Mouse (Mus musculus) heart, embryonic 15.5 days (tissue): Measurements from ENCODE around the gene Myo3b. TPM values are rescaled to one million over a fixed set of nuclear protein-coding genes. Genes with fewer than 3 reads are reported as not detected.
"Not testable (repeated sequence)": the region's sequence is repeated elsewhere in the genome, so short reads cannot be mapped to it uniquely, and the experiment has no call there.

Source experiments
- ATAC-seq: fragments of 200-750 bp; cut with Nextera tagmentation; replicated peaks from 2 replicates; pipeline ENCODE4 v1.8.0; 2017; ENCODE audit warnings: low read depth, moderate TSS enrichment; ENCODE audit not compliant: insufficient number of reproducible peaks, insufficient read depth, low FRiP score
- H3K27ac ChIP-seq: fragments of 300-500 bp; sonication (generic); 2 replicates; pipeline ENCODE4 v1.5.1; 2015; ENCODE audit warnings: mild to moderate bottlenecking, inconsistent platforms
- H3K27me3 ChIP-seq: fragments of 300-500 bp; sonication (generic); 2 replicates; pipeline ENCODE4 v1.6.1; 2015; ENCODE audit warnings: inconsistent platforms
- H3K36me3 ChIP-seq: fragments of 300-500 bp; sonication (generic); 2 replicates; pipeline ENCODE4 v1.6.1; 2015; ENCODE audit warnings: mild to moderate bottlenecking, inconsistent platforms
- H3K4me1 ChIP-seq: fragments of 300-500 bp; sonication (generic); replicated peaks from 2 replicates; pipeline ENCODE4 v1.6.1; 2015; ENCODE audit warnings: inconsistent platforms
- H3K4me2 ChIP-seq: fragments of 300-500 bp; sonication (generic); 2 replicates; pipeline ENCODE4 v1.6.1; 2015; ENCODE audit warnings: inconsistent platforms, mild to moderate bottlenecking, moderate library complexity
- H3K4me3 ChIP-seq: fragments of 300-500 bp; sonication (generic); 2 replicates; pipeline ENCODE4 v1.5.1; 2015; ENCODE audit warnings: mild to moderate bottlenecking, inconsistent platforms
- H3K9ac ChIP-seq: fragments of 300-500 bp; sonication (generic); 2 replicates; pipeline ENCODE4 v1.6.1; 2015; ENCODE audit warnings: mild to moderate bottlenecking, inconsistent platforms
- H3K9me3 ChIP-seq: fragments of 300-500 bp; sonication (generic); replicated peaks from 2 replicates; pipeline ENCODE4 v1.6.1; 2016; ENCODE audit warnings: inconsistent platforms
- WGBS: fragments of 180-500 bp; shearing (Covaris S2); methylation state at CpG from one replicate; pipeline ENCODE4 v1.1.7; 2015; ENCODE audit warnings: mixed read lengths; 5-methylcytosine and 5-hydroxymethylcytosine counted together
- polyA plus RNA-seq: library from polyadenylated mRNA; unstranded; fragments of >200 nt; fragmentation: Nextera tagmentation; extraction: Ambion mirVana; gene quantifications from 2 replicates; pipeline ENCODE4 v1.2.1, GENCODE M21; 2015

The Myo3b gene
- polyA plus RNA-seq, 1 experiment from 2014 or later: 0.25 TPM

GRCm38 (mm10) chr2:70210427-70211332 lies 171.8 kb downstream of the Myo3b start:
- Histone ChIP-seq H3K4me1 (no peaks in the 10 kb centered on the region), H3K27me3 (no peaks in the 10 kb centered on the region), H3K36me3 (no peaks in the 10 kb centered on the region), H3K27ac (no peak overlapping the region), H3K9ac (no peak overlapping the region), H3K4me3 (no peak overlapping the region), H3K9me3 (no peaks in the 10 kb centered on the region), H3K4me2 (no peak overlapping the region)
- 78% methylated on average over 22 of the region's 22 CpGs for WGBS
- ATAC-seq: no peak

- Histone ChIP-seq H3K4me1 (no peaks in the 10 kb centered on the region), H3K4me2 (no peak overlapping the region), H3K4me3 (no peak overlapping the region), H3K36me3 (no peaks in the 10 kb centered on the region), H3K9ac (no peak overlapping the region), H3K9me3 (no peaks in the 10 kb centered on the region), H3K27ac (no peak overlapping the region), H3K27me3 (no peaks in the 10 kb centered on the region; the same call in 1 of the 2 replicates)
- ATAC-seq: no peak
- WGBS: 76% methylated on average over 8 of the region's 8 CpGs
Observed at GRCm38 (mm10) chr2:70214401-70214800, 175.5 kb downstream of the Myo3b start.

GRCm38 (mm10) chr2:70217800-70218199 lies 178.9 kb downstream of the Myo3b start:
- WGBS: 34% methylated on average over 3 of the region's 3 CpGs
- Histone ChIP-seq H3K4me3 (no peak overlapping the region), H3K9ac (no peak overlapping the region), H3K27ac (no peak overlapping the region), H3K9me3 (no peaks in the 10 kb centered on the region), H3K4me1 (no peaks in the 10 kb centered on the region), H3K36me3 (no peaks in the 10 kb centered on the region), H3K4me2 (no peak overlapping the region), H3K27me3 (peaks cover 9% of the 10 kb centered on the region; the same call in 1 of the 2 replicates)
- no peak for ATAC-seq

GRCm38 (mm10) chr2:70218469-70218868 lies 179.5 kb downstream of the Myo3b start:
- ATAC-seq: no peak
- Histone ChIP-seq H3K9me3 (no peaks in the 10 kb centered on the region), H3K9ac (no peak overlapping the region), H3K36me3 (no peaks in the 10 kb centered on the region), H3K4me2 (no peak overlapping the region), H3K4me3 (no peak overlapping the region), H3K27me3 (peaks cover 9% of the 10 kb centered on the region; the same call in 1 of the 2 replicates), H3K4me1 (no peaks in the 10 kb centered on the region), H3K27ac (no peak overlapping the region)
- 71% methylated on average over 8 of the region's 8 CpGs for WGBS

GRCm38 (mm10) chr2:70226679-70227078 lies 187.8 kb downstream of the Myo3b start:
- no peaks in the 10 kb centered on the region for H3K4me1 ChIP-seq
- 11% methylated on average over 3 of the region's 3 CpGs for WGBS
- peaks cover 35% of the 10 kb centered on the region; the same call in 1 of the 2 replicates for H3K27me3 ChIP-seq
- H3K36me3 ChIP-seq: no peaks in the 10 kb centered on the region
- ATAC-seq: no peak
- no peaks in the 10 kb centered on the region for H3K9me3 ChIP-seq
- H3K4me3 ChIP-seq: no peak overlapping the region
- H3K4me2 ChIP-seq: no peak overlapping the region
- no peak overlapping the region for H3K9ac ChIP-seq
- no peak overlapping the region for H3K27ac ChIP-seq

- not testable (repeated sequence) for H3K36me3 ChIP-seq, H3K27ac ChIP-seq, H3K4me1 ChIP-seq, H3K9ac ChIP-seq, ATAC-seq, H3K9me3 ChIP-seq, H3K4me3 ChIP-seq, H3K4me2 ChIP-seq
- 68% methylated on average over 4 of the region's 4 CpGs for WGBS
- peaks cover 13% of the 10 kb centered on the region; the same call in 1 of the 2 replicates for H3K27me3 ChIP-seq
Observed at GRCm38 (mm10) chr2:70234450-70234849, 195.5 kb downstream of the Myo3b start.

- no peaks in the 10 kb centered on the region for H3K9me3 ChIP-seq
- H3K4me2 ChIP-seq: no peak overlapping the region
- no peak overlapping the region for H3K9ac ChIP-seq
- H3K4me3 ChIP-seq: no peak overlapping the region
- 58% methylated on average over 4 of the region's 4 CpGs for WGBS
- peaks cover 13% of the 10 kb centered on the region for H3K27me3 ChIP-seq
- no peak overlapping the region for H3K27ac ChIP-seq
- H3K4me1 ChIP-seq: no peaks in the 10 kb centered on the region
- H3K36me3 ChIP-seq: no peaks in the 10 kb centered on the region
- ATAC-seq: no peak
Observed at GRCm38 (mm10) chr2:70245981-70246380, 207.1 kb downstream of the Myo3b start.

- Histone ChIP-seq H3K36me3 (no peaks in the 10 kb centered on the region), H3K27me3 (peaks cover 13% of the 10 kb centered on the region), H3K9ac (no peak overlapping the region), H3K9me3 (no peaks in the 10 kb centered on the region), H3K4me1 (no peaks in the 10 kb centered on the region), H3K27ac (no peak overlapping the region), H3K4me3 (no peak overlapping the region), H3K4me2 (no peak overlapping the region)
- no peak for ATAC-seq
- WGBS: 68% methylated on average over 7 of the region's 7 CpGs
Observed at GRCm38 (mm10) chr2:70248616-70249015, 209.7 kb downstream of the Myo3b start.

GRCm38 (mm10) chr2:70249872-70250271 lies 210.9 kb downstream of the Myo3b start:
- WGBS: 50% methylated on average over 4 of the region's 4 CpGs
- no peak for ATAC-seq

GRCm38 (mm10) chr2:70251256-70251655 lies 212.3 kb downstream of the Myo3b start:
- H3K9me3 ChIP-seq: no peaks in the 10 kb centered on the region
- H3K36me3 ChIP-seq: no peaks in the 10 kb centered on the region
- H3K9ac ChIP-seq: no peak overlapping the region
- H3K27me3 ChIP-seq: peaks cover 13% of the 10 kb centered on the region
- WGBS: 77% methylated on average over 10 of the region's 10 CpGs
- ATAC-seq: no peak
- no peak overlapping the region for H3K4me3 ChIP-seq
- H3K4me2 ChIP-seq: no peak overlapping the region
- no peaks in the 10 kb centered on the region for H3K4me1 ChIP-seq
- no peak overlapping the region for H3K27ac ChIP-seq

More at GRCm38 (mm10) chr2:70249872-70250271, 210.9 kb downstream of the Myo3b start:
- no peak overlapping the region for H3K4me3 ChIP-seq
- no peaks in the 10 kb centered on the region for H3K9me3 ChIP-seq
- H3K4me2 ChIP-seq: no peak overlapping the region
- peaks cover 13% of the 10 kb centered on the region for H3K27me3 ChIP-seq
- H3K27ac ChIP-seq: no peak overlapping the region
- H3K4me1 ChIP-seq: no peaks in the 10 kb centered on the region
- H3K9ac ChIP-seq: no peak overlapping the region
- H3K36me3 ChIP-seq: no peaks in the 10 kb centered on the region

- Histone ChIP-seq H3K9ac (no peak overlapping the region), H3K27me3 (peaks cover 6% of the 10 kb centered on the region; the same call in 1 of the 2 replicates), H3K4me1 (peaks cover 13% of the 10 kb centered on the region), H3K36me3 (no peaks in the 10 kb centered on the region), H3K9me3 (no peaks in the 10 kb centered on the region), H3K4me3 (no peak overlapping the region), H3K27ac (no peak overlapping the region), H3K4me2 (no peak overlapping the region)
- no peak for ATAC-seq
- WGBS: 19% methylated on average over 8 of the region's 8 CpGs
Observed at GRCm38 (mm10) chr2:70259357-70260000, 220.6 kb downstream of the Myo3b start.
